In the genomic region with DNA sequence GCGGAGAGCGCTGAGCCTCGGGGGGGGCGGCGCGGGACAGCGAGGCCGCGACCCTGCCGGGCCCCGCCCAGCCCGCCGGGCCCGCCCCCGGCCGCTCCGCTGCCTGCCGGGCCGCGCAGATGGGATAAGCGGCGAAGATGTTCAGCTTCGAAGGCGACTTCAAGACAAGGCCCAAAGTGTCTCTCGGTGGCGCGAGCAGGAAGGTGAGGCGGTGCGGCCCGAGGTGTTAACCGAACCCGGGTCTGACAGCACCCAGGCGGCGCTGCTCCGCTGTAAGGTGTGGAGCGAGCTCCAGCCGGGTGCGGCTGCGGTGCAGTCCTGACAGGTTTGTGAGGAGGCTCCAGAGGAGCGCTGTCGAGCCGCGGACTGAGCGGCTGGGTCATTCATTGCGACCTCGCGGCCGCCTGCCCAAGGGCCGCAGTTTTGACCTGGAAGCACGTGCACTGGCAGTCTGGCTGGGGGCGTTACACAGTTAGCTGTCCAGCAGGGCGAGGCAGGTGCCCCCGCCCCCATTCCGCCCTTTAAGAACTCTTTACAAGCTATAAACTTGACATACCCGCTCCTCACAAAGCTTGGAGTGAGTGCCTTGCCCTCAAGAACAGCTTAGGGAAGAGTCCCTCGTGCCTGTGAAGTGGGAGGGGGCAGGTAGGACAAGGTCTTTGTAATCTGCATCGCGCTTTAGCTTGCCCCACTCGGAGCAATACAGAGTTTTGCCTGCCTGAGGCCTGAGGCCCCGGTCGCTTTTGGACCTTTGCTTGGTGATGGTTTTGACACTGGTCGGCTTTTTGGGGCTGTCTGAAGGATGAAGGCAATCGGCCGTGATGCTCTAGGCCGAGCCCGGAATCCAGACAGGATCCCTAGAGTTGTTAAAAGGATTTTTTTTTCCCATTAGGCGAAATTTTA, we compare ENCODE assay signal across 8 mouse cellular contexts. TPM values are rescaled to one million over a fixed set of nuclear protein-coding genes. Genes with fewer than 3 reads are reported as not detected.
DNase-seq lines count a peak whose midpoint lies in the region; ATAC-seq and TF ChIP-seq lines count a peak whose summit lies in the region.

No protein-coding gene starts in this region.

- peak overlapping the region; percentile 81 for H3K4me2 ChIP-seq in hindbrain, embryonic 14.5 days (replicated peaks)
- H3K4me2 ChIP-seq in liver, embryonic 16.5 days (ENCODE audit: low read depth, low read length) = peak overlapping the region; percentile 98
- H3K4me2 ChIP-seq in stomach, postnatal 0 days (replicated peaks; ENCODE audit: low read depth) = peak overlapping the region; percentile 74

- H3K4me1 ChIP-seq in heart, embryonic 10.5 days = peaks cover 7% of the 10 kb centered on the region; the same call in 1 of the 2 replicates
- H3K4me1 ChIP-seq in hindbrain, embryonic 14.5 days (replicated peaks; ENCODE audit: control insufficient read depth, insufficient read depth, low read length) = peaks cover 19% of the 10 kb centered on the region
- H3K4me1 ChIP-seq in liver, embryonic 16.5 days (ENCODE audit: control insufficient read depth, low read depth, low read length) = peaks cover 11% of the 10 kb centered on the region
- peaks cover 7% of the 10 kb centered on the region for H3K4me1 ChIP-seq in stomach, postnatal 0 days (replicated peaks; ENCODE audit: control insufficient read depth, insufficient read depth)

- no peak for TF ChIP-seq EP300 in stomach, postnatal 0 days (optimal IDR thresholded peaks at IDR 0.05)

- H3K27me3 ChIP-seq in heart, embryonic 10.5 days (ENCODE audit: insufficient read depth, poor library complexity, severe bottlenecking) = no peaks in the 10 kb centered on the region; the same call in 1 of the 2 replicates
- H3K27me3 ChIP-seq in hindbrain, embryonic 14.5 days (ENCODE audit: control insufficient read depth, insufficient read depth, low read length) = no peaks in the 10 kb centered on the region; the same call in 1 of the 2 replicates
- no peaks in the 10 kb centered on the region for H3K27me3 ChIP-seq in liver, embryonic 16.5 days (ENCODE audit: control insufficient read depth, insufficient read depth, low read depth, low read length)
- H3K27me3 ChIP-seq in stomach, postnatal 0 days (ENCODE audit: control insufficient read depth, insufficient read depth, low read length) = no peaks in the 10 kb centered on the region

- H3K36me3 ChIP-seq in heart, embryonic 10.5 days = peaks cover 22% of the 10 kb centered on the region
- peaks cover 5% of the 10 kb centered on the region; the same call in 1 of the 2 replicates for H3K36me3 ChIP-seq in hindbrain, embryonic 14.5 days (replicated peaks; ENCODE audit: control insufficient read depth, insufficient read depth)
- peaks cover 5% of the 10 kb centered on the region for H3K36me3 ChIP-seq in liver, embryonic 16.5 days (ENCODE audit: control insufficient read depth, insufficient read depth)
- H3K36me3 ChIP-seq in stomach, postnatal 0 days (ENCODE audit: control insufficient read depth, insufficient read depth, low read length) = no peaks in the 10 kb centered on the region

- H3K27ac ChIP-seq in heart, embryonic 10.5 days = peak overlapping the region; percentile 95
- peak overlapping the region; percentile 93 for H3K27ac ChIP-seq in hindbrain, embryonic 14.5 days
- peak overlapping the region; percentile 95 for H3K27ac ChIP-seq in liver, embryonic 16.5 days (ENCODE audit: low read length)
- peak overlapping the region; percentile 96 for H3K27ac ChIP-seq in stomach, postnatal 0 days (replicated peaks)

- TF ChIP-seq CTCF in stomach, postnatal 0 days (IDR thresholded peaks at IDR 0.05; ENCODE audit: low read depth) = peak; percentile 59

- H3K9ac ChIP-seq in hindbrain, embryonic 14.5 days = peak overlapping the region; percentile 88
- H3K9ac ChIP-seq in liver, embryonic 16.5 days (ENCODE audit: low read depth, low read length) = peak overlapping the region; percentile 88
- peak overlapping the region; percentile 74 for H3K9ac ChIP-seq in stomach, postnatal 0 days (ENCODE audit: low read length)

- peak; percentile 88 for DNase-seq in heart, embryonic 10.5 days (ENCODE audit: low spot score)
- no peak for DNase-seq in heart, adult 8-10 months (ENCODE audit: low spot score)
- peak; percentile 76 for DNase-seq in 416B (ENCODE audit: low read depth)
- DNase-seq in c-Kit-positive CD71-positive TER-119-positive erythroid progenitor cells, embryonic 14.5 days (ENCODE audit: low spot score) = peak; percentile 60
- no peak for DNase-seq in hindbrain, embryonic 14.5 days (ENCODE audit: low spot score)
- no peak for DNase-seq in stomach, postnatal 0 days (ENCODE audit: low spot score)
- DNase-seq in layer of hippocampus, adult 8-10 months (ENCODE audit: low spot score in 2 of 2) = no peak

- WGBS in heart, embryonic 10.5 days = 3% methylated on average over 67 of the region's 67 CpGs
- WGBS in hindbrain, embryonic 14.5 days = 2% methylated on average over 65 of the region's 67 CpGs
- WGBS in liver, embryonic 16.5 days (ENCODE audit: insufficient replicate concordance) = 3% methylated on average over 66 of the region's 67 CpGs
- 2% methylated on average over 62 of the region's 67 CpGs for WGBS in stomach, postnatal 0 days

- no peaks in the 10 kb centered on the region for H3K9me3 ChIP-seq in heart, embryonic 10.5 days
- H3K9me3 ChIP-seq in hindbrain, embryonic 14.5 days (ENCODE audit: control insufficient read depth, low read length) = no peaks in the 10 kb centered on the region
- H3K9me3 ChIP-seq in liver, embryonic 16.5 days (replicated peaks; ENCODE audit: control insufficient read depth, low read length) = no peaks in the 10 kb centered on the region
- no peaks in the 10 kb centered on the region for H3K9me3 ChIP-seq in stomach, postnatal 0 days (ENCODE audit: control insufficient read depth, low read length)

- ATAC-seq in hindbrain, embryonic 14.5 days (ENCODE audit: low FRiP score) = peak; percentile 60
- ATAC-seq in liver, embryonic 16.5 days (ENCODE audit: low read depth) = peak; percentile 80
- ATAC-seq in stomach, postnatal 0 days (ENCODE audit: low FRiP score, low TSS enrichment) = peak; percentile 83

- H3K4me3 ChIP-seq in heart, embryonic 10.5 days = peak overlapping the region; percentile 75
- peak overlapping the region; percentile 91 for H3K4me3 ChIP-seq in hindbrain, embryonic 14.5 days (replicated peaks; ENCODE audit: low read length)
- H3K4me3 ChIP-seq in liver, embryonic 16.5 days (ENCODE audit: low read depth, low read length) = peak overlapping the region; percentile 92
- H3K4me3 ChIP-seq in stomach, postnatal 0 days (ENCODE audit: low read depth, low read length) = peak overlapping the region; percentile 70

RNA-seq across cellular contexts. Expression of a gene that starts 0.6 kb away (rescaled TPM):
- 22.8 and 29.0 TPM in 2 replicates for polyA plus RNA-seq in heart, embryonic 10.5 days (2016; fragmentation: Nextera tagmentation; extraction: Ambion mirVana)
- total RNA-seq in heart, adult 8-10 months (2022) = 10 to 100 TPM; 35.2 to 42.7 (median 39.9) TPM
- 51.8 and 53.0 TPM in 2 replicates for polyA plus RNA-seq in hindbrain, embryonic 14.5 days (2014; fragmentation: Nextera tagmentation; extraction: Ambion mirVana)
- polyA plus RNA-seq in liver, embryonic 16.5 days (2015; fragmentation: Nextera tagmentation; extraction: Ambion mirVana) = 4.3 and 4.7 TPM in 2 replicates
- polyA plus RNA-seq in stomach, postnatal 0 days (2015; fragmentation: Nextera tagmentation; extraction: Ambion mirVana) = 13.1 and 13.2 TPM in 2 replicates
- total RNA-seq in layer of hippocampus, adult 8-10 months (2022) = 10 to 100 TPM; 65.6 to 80.0 (median 71.1) TPM

Comparison
In these comparisons a context has a peak if more than half of its experiments do, and no peak if none do; other contexts are left out.
1. DNase-seq: peak in heart, embryonic 10.5 days (single experiment), 416B (single experiment) and c-Kit-positive CD71-positive TER-119-positive erythroid progenitor cells, embryonic 14.5 days (single experiment); none in heart, adult 8-10 months (single experiment), hindbrain, embryonic 14.5 days (single experiment), stomach, postnatal 0 days (single experiment) and layer of hippocampus, adult 8-10 months (0 of 2).
2. Peak in every context shown above with its lines, with median percentiles within 50 percentile points of each other: H3K27ac ChIP-seq, H3K4me3 ChIP-seq, ATAC-seq, H3K4me2 ChIP-seq and H3K9ac ChIP-seq.